Mouse (Mus musculus) brain, embryonic 14.5 days (tissue): Measurements from ENCODE around the gene Alkbh4. TPM values are rescaled to one million over a fixed set of nuclear protein-coding genes. Genes with fewer than 3 reads are reported as not detected.
A peak's percentile ranks its signal among the peaks of the same experiment; 100 is the strongest.
"Not testable (repeated sequence)": the region's sequence is repeated elsewhere in the genome, so short reads cannot be mapped to it uniquely, and the experiment has no call there.

Experiments used
- DNase-seq: peaks from one replicate; pipeline ENCODE4 v3.0.0-alpha.2; 2011; ENCODE audit warnings: low read depth
- CTCF ChIP-seq: fragments of 200-500 bp; IDR thresholded peaks from 2 replicates; pipeline ENCODE4 v1.5.1; 2012; ENCODE audit warnings: inconsistent platforms, mild to moderate bottlenecking, moderate library complexity, borderline replicate concordance; ENCODE audit not compliant: insufficient read depth, insufficient read length; ENCODE audit errors: extremely low read depth
- POLR2A ChIP-seq: fragments of 200-500 bp; IDR thresholded peaks from 2 replicates; pipeline ENCODE4 v1.6.1; 2012; ENCODE audit warnings: mild to moderate bottlenecking, inconsistent platforms, borderline replicate concordance; ENCODE audit not compliant: poor library complexity, insufficient read depth, insufficient read length, severe bottlenecking; ENCODE audit errors: extremely low read depth
- polyA plus RNA-seq: library from polyadenylated mRNA; depleted of rRNA; stranded (reverse); fragments of >200 nt; gene quantifications from 2 replicates; pipeline ENCODE4 v1.2.3, GENCODE M21; 2012

Alkbh4 gene
- polyA plus RNA-seq, 1 experiment, result 17.5 TPM

GRCm38 (mm10) chr5:136144606-136145430 is 8.9 kb downstream of the Alkbh4 start:
- TF ChIP-seq POLR2A, result no peak
- TF ChIP-seq CTCF, result no peak
- DNase-seq, result no peak

GRCm38 (mm10) chr5:136146936-136147335 is 11.0 kb downstream of the Alkbh4 start:
- DNase-seq, result no peak
- no peak for TF ChIP-seq POLR2A
- no peak for TF ChIP-seq CTCF

- no peak for TF ChIP-seq POLR2A
- TF ChIP-seq CTCF, result no peak
- DNase-seq, result no peak
Measured at GRCm38 (mm10) chr5:136147704-136148103, 11.8 kb downstream of the Alkbh4 start.

- not testable (repeated sequence) for DNase-seq
Measured at GRCm38 (mm10) chr5:136149134-136149576, 13.2 kb downstream of the Alkbh4 start.

- no peak for TF ChIP-seq CTCF
- no peak for DNase-seq
Measured at GRCm38 (mm10) chr5:136152365-136152764, 16.4 kb downstream of the Alkbh4 start.

- DNase-seq, result no peak
- no peak for TF ChIP-seq POLR2A
- TF ChIP-seq CTCF, result no peak
Measured at GRCm38 (mm10) chr5:136155399-136155798, 19.5 kb downstream of the Alkbh4 start.

- not testable (repeated sequence) for DNase-seq
Measured at GRCm38 (mm10) chr5:136160084-136160483, 24.1 kb downstream of the Alkbh4 start.

GRCm38 (mm10) chr5:136163807-136164474 is 28.0 kb downstream of the Alkbh4 start:
- peak; percentile 59 for DNase-seq
- TF ChIP-seq CTCF (no peak), POLR2A (no peak)

- TF ChIP-seq CTCF (no peak), POLR2A (no peak)
- DNase-seq, result peak; percentile 44
Measured at GRCm38 (mm10) chr5:136165246-136165645, 29.3 kb downstream of the Alkbh4 start.

- no peak for TF ChIP-seq CTCF
- TF ChIP-seq POLR2A, result no peak
- DNase-seq, result no peak
Measured at GRCm38 (mm10) chr5:136167296-136167695, 31.4 kb downstream of the Alkbh4 start.

GRCm38 (mm10) chr5:136168071-136168470 is 32.1 kb downstream of the Alkbh4 start:
- DNase-seq, result no peak
- TF ChIP-seq CTCF (peak; percentile 35; the same call in 1 of the 2 replicates), POLR2A (no peak)
